Mouse (Mus musculus) spleen, adult 2 months (tissue): ENCODE data around the gene Setx.

Experiments
- CTCF ChIP-seq: fragments of 200-500 bp; IDR thresholded peaks from 2 replicates; pipeline ENCODE4 v1.5.1; 2011; ENCODE audit warnings: mild to moderate bottlenecking, inconsistent platforms; ENCODE audit not compliant: insufficient read depth, insufficient read length, insufficient replicate concordance; ENCODE audit errors: extremely low read depth
- POLR2A ChIP-seq: fragments of 200-500 bp; IDR thresholded peaks from 2 replicates; pipeline ENCODE4 v1.6.1; 2011; ENCODE audit warnings: low read depth, low read length, inconsistent platforms

DNA sequence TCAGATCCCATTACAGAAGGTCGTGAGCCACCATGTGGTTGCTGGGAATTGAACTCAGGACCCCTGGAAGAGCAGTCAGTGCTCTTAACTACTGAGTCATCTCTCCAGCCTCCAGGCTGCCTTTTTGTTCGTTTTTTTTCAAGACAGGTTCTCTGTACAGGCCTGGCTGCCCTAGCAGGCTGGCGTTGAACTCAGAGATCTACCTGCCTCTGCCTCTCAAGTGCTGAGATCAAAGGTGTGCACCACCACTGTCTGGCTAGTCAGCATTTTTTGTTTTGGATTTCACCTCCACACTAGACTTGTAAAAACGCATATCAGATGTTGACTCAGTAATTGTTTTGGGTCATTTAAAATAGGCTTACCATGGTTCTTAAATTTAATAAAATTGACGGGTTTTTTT lies 44.1 kb downstream of the Setx start:
- TF ChIP-seq CTCF (no peak), POLR2A (no peak)
